19 mouse cellular contexts compared by ENCODE assay signal in the genomic region with DNA sequence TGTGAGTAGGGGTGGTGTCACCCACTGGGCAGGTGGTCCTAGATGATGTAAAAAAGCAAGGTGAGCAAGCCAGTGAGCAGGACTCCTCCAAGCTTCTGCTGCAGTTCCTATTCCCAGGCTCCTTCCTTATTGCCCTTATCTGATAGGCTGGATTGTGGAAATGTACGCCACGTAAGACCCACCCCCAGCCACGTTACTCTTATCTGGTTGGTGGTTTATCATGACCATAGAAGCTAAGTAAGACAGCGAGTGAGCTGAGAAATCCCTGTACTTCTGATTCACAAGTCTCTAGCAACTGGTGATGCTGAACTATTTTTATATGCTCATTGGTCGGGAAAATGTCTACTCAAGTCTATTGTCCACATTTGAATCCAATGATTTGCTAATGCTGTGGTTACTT. TPM values are rescaled to one million over a fixed set of nuclear protein-coding genes. Genes with fewer than 3 reads are reported as not detected.
DNase-seq lines count a peak whose midpoint lies in the region; ATAC-seq and TF ChIP-seq lines count a peak whose summit lies in the region.
"Had no signal": no experiment of that assay in that cellular context is flagged by ENCODE, and none has a peak within 500 bp of the region (broad histone marks: within the 10 kb centered on the region; RNA-seq: fewer than 3 reads in every experiment).

No protein-coding gene starts in this region.

- WGBS in forebrain, postnatal 0 days, result 80% methylated on average over 5 of the region's 5 CpGs
- WGBS in forebrain, embryonic 13.5 days, result 86% methylated on average over 5 of the region's 5 CpGs
- WGBS in lung, postnatal 0 days, result 65% methylated on average over 5 of the region's 5 CpGs
- 56% methylated on average over 5 of the region's 5 CpGs for WGBS in intestine, embryonic 15.5 days

- H3K4me3 ChIP-seq in forebrain, postnatal 0 days (ENCODE audit: low read depth, low read length), result no peak overlapping the region
- H3K4me3 ChIP-seq in forebrain, embryonic 13.5 days, result no peak overlapping the region
- no peak overlapping the region for H3K4me3 ChIP-seq in lung, postnatal 0 days (ENCODE audit: low read depth, low read length)
- H3K4me3 ChIP-seq in intestine, embryonic 15.5 days (replicated peaks), result no peak overlapping the region
- H3K4me3 ChIP-seq: embryonic facial prominence, embryonic 13.5 days; kidney, embryonic 15.5 days had no signal

- H3K4me2 ChIP-seq in forebrain, postnatal 0 days (ENCODE audit: low read depth), result no peak overlapping the region
- H3K4me2 ChIP-seq in forebrain, embryonic 13.5 days, result no peak overlapping the region
- no peak overlapping the region for H3K4me2 ChIP-seq in lung, postnatal 0 days (replicated peaks; ENCODE audit: low read depth, low read length)
- H3K4me2 ChIP-seq in intestine, embryonic 15.5 days (replicated peaks), result no peak overlapping the region; the same call in 1 of the 2 replicates
- H3K4me2 ChIP-seq: embryonic facial prominence, embryonic 13.5 days; hindbrain, embryonic 14.5 days; kidney, embryonic 15.5 days had no signal

- H3K4me1 ChIP-seq in forebrain, postnatal 0 days (ENCODE audit: insufficient read depth), result no peaks in the 10 kb centered on the region
- no peaks in the 10 kb centered on the region for H3K4me1 ChIP-seq in forebrain, embryonic 13.5 days
- H3K4me1 ChIP-seq in lung, postnatal 0 days (ENCODE audit: insufficient read depth, low read depth, low read length), result no peaks in the 10 kb centered on the region
- H3K4me1 ChIP-seq in intestine, embryonic 15.5 days (replicated peaks), result peaks cover 13% of the 10 kb centered on the region; the same call in 1 of the 2 replicates
- H3K4me1 ChIP-seq: embryonic facial prominence, embryonic 13.5 days had no signal

- no peak for ATAC-seq in forebrain, postnatal 0 days
- no peak for ATAC-seq in forebrain, embryonic 13.5 days
- no peak for ATAC-seq in lung, postnatal 0 days
- peak; percentile 80 for ATAC-seq in intestine, embryonic 15.5 days
- ATAC-seq: forebrain, embryonic 14.5 days had no signal

- no peak overlapping the region for H3K9ac ChIP-seq in forebrain, postnatal 0 days
- no peak overlapping the region for H3K9ac ChIP-seq in forebrain, embryonic 13.5 days
- H3K9ac ChIP-seq in lung, postnatal 0 days (replicated peaks; ENCODE audit: low read depth), result no peak overlapping the region
- H3K9ac ChIP-seq in intestine, embryonic 15.5 days, result no peak overlapping the region
- H3K9ac ChIP-seq: embryonic facial prominence, embryonic 13.5 days; hindbrain, embryonic 14.5 days; kidney, embryonic 15.5 days had no signal

- TF ChIP-seq EP300 in lung, postnatal 0 days (IDR thresholded peaks at IDR 0.05), result no peak

- TF ChIP-seq CTCF in forebrain, postnatal 0 days (IDR thresholded peaks at IDR 0.05; ENCODE audit: low read depth), result no peak
- no peak for TF ChIP-seq CTCF in lung, postnatal 0 days (IDR thresholded peaks at IDR 0.05)

- H3K9me3 ChIP-seq in forebrain, postnatal 0 days (ENCODE audit: low read length), result no peaks in the 10 kb centered on the region
- H3K9me3 ChIP-seq in forebrain, embryonic 13.5 days (replicated peaks), result no peaks in the 10 kb centered on the region
- no peaks in the 10 kb centered on the region for H3K9me3 ChIP-seq in lung, postnatal 0 days (ENCODE audit: low read length)
- H3K9me3 ChIP-seq in intestine, embryonic 15.5 days, result no peaks in the 10 kb centered on the region
- H3K9me3 ChIP-seq: embryonic facial prominence, embryonic 13.5 days; kidney, embryonic 15.5 days had no signal

- H3K27me3 ChIP-seq in forebrain, postnatal 0 days (ENCODE audit: insufficient read depth, low read length), result no peaks in the 10 kb centered on the region
- H3K27me3 ChIP-seq in forebrain, embryonic 13.5 days, result no peaks in the 10 kb centered on the region
- no peaks in the 10 kb centered on the region for H3K27me3 ChIP-seq in lung, postnatal 0 days (replicated peaks; ENCODE audit: insufficient read depth, low read length)
- H3K27me3 ChIP-seq in intestine, embryonic 15.5 days (replicated peaks), result no peaks in the 10 kb centered on the region
- H3K27me3 ChIP-seq: embryonic facial prominence, embryonic 13.5 days; kidney, embryonic 15.5 days had no signal

- DNase-seq in forebrain, postnatal 0 days, result peak; percentile 26
- peak; percentile 45 for DNase-seq in lung, postnatal 0 days (ENCODE audit: low spot score)
- no peak for DNase-seq in lung, postnatal 14 days
- peak; percentile 80 for DNase-seq in yolk sac, embryonic 10.5 days (ENCODE audit: low spot score)
- no peak for DNase-seq in gastrocnemius, adult 8-10 months (ENCODE audit: low spot score in 2 of 2)
- DNase-seq in kidney, postnatal 36 days, result no peak
- DNase-seq: cerebellum, postnatal 25 days; gastrocnemius, postnatal 36 days; right cerebral cortex, adult 18-20 months; thymus, postnatal 4 days had no signal

- H3K36me3 ChIP-seq in forebrain, postnatal 0 days (ENCODE audit: insufficient read depth), result no peaks in the 10 kb centered on the region
- no peaks in the 10 kb centered on the region for H3K36me3 ChIP-seq in forebrain, embryonic 13.5 days (ENCODE audit: poor library complexity, severe bottlenecking)
- no peaks in the 10 kb centered on the region for H3K36me3 ChIP-seq in lung, postnatal 0 days (ENCODE audit: insufficient read depth, low read length)
- no peaks in the 10 kb centered on the region for H3K36me3 ChIP-seq in intestine, embryonic 15.5 days
- H3K36me3 ChIP-seq: embryonic facial prominence, embryonic 13.5 days; kidney, embryonic 15.5 days had no signal

- no peak overlapping the region for H3K27ac ChIP-seq in forebrain, postnatal 0 days (ENCODE audit: low read depth, low read length)
- H3K27ac ChIP-seq in forebrain, embryonic 13.5 days, result no peak overlapping the region
- H3K27ac ChIP-seq in lung, postnatal 0 days (ENCODE audit: low read length), result no peak overlapping the region
- H3K27ac ChIP-seq in intestine, embryonic 15.5 days, result peak overlapping the region; percentile 76
- H3K27ac ChIP-seq: embryonic facial prominence, embryonic 13.5 days; hindbrain, embryonic 14.5 days; kidney, embryonic 15.5 days had no signal

RNA-seq across cellular contexts. Expression of gene Gstm1, which starts 8.3 kb away (rescaled TPM):
- total RNA-seq in forebrain, postnatal 0 days (2014; rRNA removed), result 57.9 and 58.1 TPM in 2 replicates
- polyA plus RNA-seq in forebrain, postnatal 0 days (2015; fragmentation: Nextera tagmentation; extraction: Ambion mirVana), result 190 and 241 TPM in 2 replicates
- polyA plus RNA-seq in forebrain, embryonic 13.5 days (2015; fragmentation: Nextera tagmentation; extraction: Ambion mirVana), result 27.5 and 28.4 TPM in 2 replicates
- polyA plus RNA-seq in lung, postnatal 0 days (2015; fragmentation: Nextera tagmentation; extraction: Ambion mirVana), result 230 and 249 TPM in 2 replicates
- polyA plus RNA-seq in intestine, embryonic 15.5 days (2015; fragmentation: Nextera tagmentation; extraction: Ambion mirVana), result 335 and 425 TPM in 2 replicates
- 100 to 1,000 TPM; 166 to 199 (median 185) TPM for total RNA-seq in gastrocnemius, adult 8-10 months (2022)

RNA-seq across cellular contexts. Expression of gene Gstm4, which starts 18.6 kb away (rescaled TPM):
- total RNA-seq in forebrain, postnatal 0 days (2014; rRNA removed), result 5.5 and 5.6 TPM in 2 replicates
- polyA plus RNA-seq in forebrain, postnatal 0 days (2015; fragmentation: Nextera tagmentation; extraction: Ambion mirVana), result 20.7 and 22.9 TPM in 2 replicates
- 10.8 and 11.4 TPM in 2 replicates for polyA plus RNA-seq in forebrain, embryonic 13.5 days (2015; fragmentation: Nextera tagmentation; extraction: Ambion mirVana)
- polyA plus RNA-seq in lung, postnatal 0 days (2015; fragmentation: Nextera tagmentation; extraction: Ambion mirVana), result 11.2 and 13.4 TPM in 2 replicates
- 33.0 and 33.9 TPM in 2 replicates for polyA plus RNA-seq in intestine, embryonic 15.5 days (2015; fragmentation: Nextera tagmentation; extraction: Ambion mirVana)
- 10 to 100 TPM; 11.7 to 18.7 (median 14.1) TPM for total RNA-seq in gastrocnemius, adult 8-10 months (2022)

RNA-seq across cellular contexts. Expression of gene Gstm2, which starts 39.8 kb away (rescaled TPM):
- 6.5 TPM in 2 replicates for total RNA-seq in forebrain, postnatal 0 days (2014; rRNA removed)
- polyA plus RNA-seq in forebrain, postnatal 0 days (2015; fragmentation: Nextera tagmentation; extraction: Ambion mirVana), result 11.9 and 12.0 TPM in 2 replicates
- polyA plus RNA-seq in forebrain, embryonic 13.5 days (2015; fragmentation: Nextera tagmentation; extraction: Ambion mirVana), result 2.8 and 3.6 TPM in 2 replicates
- 129 and 132 TPM in 2 replicates for polyA plus RNA-seq in lung, postnatal 0 days (2015; fragmentation: Nextera tagmentation; extraction: Ambion mirVana)
- 184 and 198 TPM in 2 replicates for polyA plus RNA-seq in intestine, embryonic 15.5 days (2015; fragmentation: Nextera tagmentation; extraction: Ambion mirVana)
- 100 to 1,000 TPM in 2 of 4 experiments, 10 to 100 TPM in 2; 78.6 to 144 (median 111) TPM for total RNA-seq in gastrocnemius, adult 8-10 months (2022)

RNA-seq across cellular contexts. Expression of gene Gstm3, which starts 57.0 kb away (rescaled TPM):
- total RNA-seq in forebrain, postnatal 0 days (2014; rRNA removed), result not detected in 2 replicates
- polyA plus RNA-seq in forebrain, postnatal 0 days (2015; fragmentation: Nextera tagmentation; extraction: Ambion mirVana), result not detected in 2 replicates
- 0.14 and 0.26 TPM in 2 replicates for polyA plus RNA-seq in forebrain, embryonic 13.5 days (2015; fragmentation: Nextera tagmentation; extraction: Ambion mirVana)
- polyA plus RNA-seq in lung, postnatal 0 days (2015; fragmentation: Nextera tagmentation; extraction: Ambion mirVana), result 0.27 and 0.40 TPM in 2 replicates
- 153 and 154 TPM in 2 replicates for polyA plus RNA-seq in intestine, embryonic 15.5 days (2015; fragmentation: Nextera tagmentation; extraction: Ambion mirVana)
- not detected for total RNA-seq in gastrocnemius, adult 8-10 months (2022)
- total RNA-seq: gastrocnemius, postnatal 36 days; layer of hippocampus, postnatal 25 days had no signal
- polyA plus RNA-seq: embryonic facial prominence, embryonic 13.5 days; forebrain, embryonic 14.5 days; hindbrain, embryonic 14.5 days; limb, embryonic 11.5 days; neural tube, embryonic 14.5 days had no signal

Comparison
In these comparisons a context has a peak if more than half of its experiments do, and no peak if none do; other contexts are left out.
1. DNase-seq: peak in forebrain, postnatal 0 days (single experiment), lung, postnatal 0 days (single experiment) and yolk sac, embryonic 10.5 days (single experiment); none in lung, postnatal 14 days (single experiment), gastrocnemius, adult 8-10 months (0 of 2) and kidney, postnatal 36 days (0 of 2).
2. RNA of gene Gstm2, which starts 39.8 kb away (polyA plus RNA-seq): 184 to 198 TPM in intestine, embryonic 15.5 days and 129 to 132 TPM in lung, postnatal 0 days; 11.9 to 12.0 TPM in forebrain, postnatal 0 days and 2.8 to 3.6 TPM in forebrain, embryonic 13.5 days; every median in the first group is over 10 times any median in the second.